Mouse (Mus musculus) G1E (cell line): ENCODE results near the gene Ralgapa2.

Experiments used
- CTCF ChIP-seq: IDR thresholded peaks from 2 replicates; pipeline ENCODE4 v1.5.1; 2012; ENCODE audit warnings: low read depth, low read length, inconsistent platforms, mixed read lengths
- GATA1 ChIP-seq: IDR thresholded peaks from 2 replicates; pipeline ENCODE4 v1.6.1; 2012; ENCODE audit warnings: borderline replicate concordance, low read length, inconsistent platforms, mixed read lengths
- GATA2 ChIP-seq: IDR thresholded peaks from 2 replicates; pipeline ENCODE4 v1.6.1; 2012; ENCODE audit warnings: low read depth, low read length, inconsistent platforms, borderline replicate concordance
- POLR2AphosphoS5 ChIP-seq: IDR thresholded peaks from 2 replicates; pipeline ENCODE4 v1.6.1; 2012; ENCODE audit warnings: low read depth, low read length, inconsistent platforms; ENCODE audit not compliant: insufficient replicate concordance
- TAL1 ChIP-seq: conservative IDR thresholded peaks from 2 replicates; pipeline ENCODE4 v1.6.1; 2012; ENCODE audit warnings: low read depth, low read length, inconsistent platforms, mixed read lengths

GRCm38 (mm10) chr2:146244049-146244448, 268.1 kb downstream of the Ralgapa2 start:
- no peak for TF ChIP-seq CTCF
- no peak for TF ChIP-seq GATA1
- TF ChIP-seq POLR2AphosphoS5, result no peak
- no peak for TF ChIP-seq GATA2
- no peak for TF ChIP-seq TAL1
